In genomic region chr17:51899376-51899775, GRCm38 (mm10) we compare ENCODE assay signal across 14 mouse cellular contexts.
"Had no signal": no experiment of that assay in that cellular context is flagged by ENCODE, and none has a peak within 500 bp of the region (broad histone marks: within the 10 kb centered on the region; RNA-seq: fewer than 3 reads in every experiment).

No protein-coding gene starts in this region.

- H3K4me3 ChIP-seq: left cerebral cortex, adult 2 months; limb, embryonic 10.5 days; liver, embryonic 15.5 days; midbrain, embryonic 10.5 days; myocyte; neural tube, embryonic 12.5 days had no signal

- DNase-seq: kidney, adult 18-20 months; kidney, postnatal 10 days; lung, adult 2 months; lung, postnatal 36 days; midbrain, embryonic 14.5 days had no signal

- H3K9me3 ChIP-seq: limb, embryonic 10.5 days; liver, embryonic 15.5 days; midbrain, embryonic 10.5 days; neural tube, embryonic 12.5 days had no signal

- H3K4me2 ChIP-seq: liver, embryonic 11.5 days; liver, embryonic 15.5 days; neural tube, embryonic 12.5 days had no signal

- H3K9ac ChIP-seq: liver, embryonic 15.5 days; neural tube, embryonic 12.5 days had no signal

- H3K36me3 ChIP-seq: limb, embryonic 10.5 days; liver, embryonic 15.5 days; midbrain, embryonic 10.5 days; neural tube, embryonic 12.5 days had no signal

- ATAC-seq: lung, postnatal 0 days had no signal

- H3K27ac ChIP-seq: left cerebral cortex, adult 2 months; limb, embryonic 10.5 days; liver, embryonic 15.5 days; midbrain, embryonic 10.5 days; neural tube, embryonic 12.5 days; stomach, postnatal 0 days had no signal

- H3K4me1 ChIP-seq: liver, embryonic 15.5 days; midbrain, embryonic 10.5 days; neural tube, embryonic 12.5 days had no signal

- H3K27me3 ChIP-seq: liver, embryonic 15.5 days; neural tube, embryonic 12.5 days had no signal
